Mouse (Mus musculus) kidney, adult 2 months (tissue): ENCODE results near the gene Hif3a.
A peak's percentile ranks its signal among the peaks of the same experiment; 100 is the strongest.

Source experiments
- CTCF ChIP-seq: fragments of 200-500 bp; conservative IDR thresholded peaks from 2 replicates; pipeline ENCODE4 v1.5.1; 2011; ENCODE audit warnings: low read depth, mild to moderate bottlenecking, control low read depth, low read length, moderate library complexity, mixed read lengths; ENCODE audit not compliant: insufficient read depth, insufficient read length
- POLR2A ChIP-seq: fragments of 200-500 bp; IDR thresholded peaks from one replicate; pipeline ENCODE4 v1.6.1; 2011; ENCODE audit warnings: low read depth, low read length, control low read depth

DNA sequence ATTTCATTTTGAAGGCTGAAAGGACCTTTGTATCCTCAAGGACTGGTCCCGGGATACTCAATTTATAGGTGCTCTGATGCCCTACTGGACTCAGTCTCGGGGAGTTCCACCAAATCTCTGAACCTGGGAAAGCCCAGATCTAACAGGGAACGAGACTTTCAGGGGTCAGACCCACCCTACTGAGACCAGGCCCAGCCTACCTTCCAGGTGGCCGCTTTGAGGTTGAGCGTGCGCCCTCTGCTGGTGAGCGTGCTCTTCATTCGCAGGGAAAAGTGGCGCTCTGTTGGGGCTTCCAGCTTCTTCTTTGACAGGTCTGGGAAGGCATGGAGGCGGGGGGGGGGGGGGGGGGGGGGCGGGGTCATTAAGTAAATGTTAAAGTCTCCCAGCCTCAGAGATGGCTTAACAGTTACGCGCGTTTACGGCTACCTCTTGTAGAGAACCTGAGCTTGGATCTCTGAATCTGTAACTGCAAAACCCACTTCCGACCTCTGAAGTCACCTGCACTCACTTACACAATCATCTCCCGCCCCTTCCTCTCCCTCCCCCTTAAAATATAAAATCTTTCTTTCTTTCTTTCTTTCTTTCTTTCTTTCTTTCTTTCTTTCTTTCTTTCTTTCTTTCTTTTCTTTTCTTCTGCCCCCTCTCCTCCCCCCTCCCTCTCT lies 11.2 kb downstream of the Hif3a start:
- TF ChIP-seq POLR2A (no peak), CTCF (peak; percentile 80)
